Mouse (Mus musculus) liver, postnatal 0 days (tissue): ENCODE results near the gene Fip1l1.

ENCODE experiments used
- CTCF ChIP-seq: sonication (generic); IDR thresholded peaks from 2 replicates; pipeline ENCODE4 v1.5.1; 2016; ENCODE audit warnings: antibody characterized with exemption, low read depth
- EP300 ChIP-seq: IDR thresholded peaks from 2 replicates; pipeline ENCODE4 v1.6.1; 2016; ENCODE audit warnings: antibody characterized with exemption, low read depth, mild to moderate bottlenecking

GRCm38 (mm10) chr5:74561151-74561550 is 25.9 kb downstream of the Fip1l1 start:
- no peak for TF ChIP-seq CTCF
- no peak for TF ChIP-seq EP300
